In the genomic region with DNA sequence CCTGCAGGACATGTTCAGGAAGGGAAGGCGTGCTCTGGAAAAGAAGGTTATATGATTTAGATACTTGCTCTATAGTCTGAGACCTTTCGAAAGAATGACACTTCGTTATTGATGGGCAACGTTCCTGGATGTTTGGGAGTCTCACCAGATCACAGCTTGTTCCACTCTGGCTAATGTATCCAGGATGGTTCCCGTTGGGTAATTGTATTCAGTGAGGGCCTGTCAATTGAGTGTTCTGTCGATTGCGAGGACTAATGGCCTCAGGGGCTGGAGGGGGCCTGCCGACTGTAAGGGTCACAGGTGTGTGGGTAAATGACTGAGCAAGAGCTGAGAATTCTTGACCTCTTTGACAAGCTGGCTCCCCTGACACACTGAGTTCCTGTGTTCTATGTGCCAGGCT, we compare ENCODE assay signal across 14 mouse cellular contexts.
"Had no signal": no experiment of that assay in that cellular context is flagged by ENCODE, and none has a peak within 500 bp of the region (broad histone marks: within the 10 kb centered on the region; RNA-seq: fewer than 3 reads in every experiment).

No protein-coding gene starts in this region.

- H3K36me3 ChIP-seq: limb, embryonic 10.5 days; liver, embryonic 15.5 days; midbrain, embryonic 12.5 days; neural tube, embryonic 15.5 days had no signal

- H3K9me3 ChIP-seq: limb, embryonic 10.5 days; liver, embryonic 15.5 days; megakaryocyte, embryonic 14.5 days; midbrain, embryonic 12.5 days; neural tube, embryonic 15.5 days had no signal

- H3K4me3 ChIP-seq: left cerebral cortex, adult 2 months; limb, embryonic 10.5 days; liver, embryonic 15.5 days; megakaryocyte, embryonic 14.5 days; midbrain, embryonic 12.5 days; neural tube, embryonic 15.5 days had no signal

- H3K9ac ChIP-seq: liver, embryonic 15.5 days; lung, embryonic 14.5 days; midbrain, embryonic 12.5 days; neural tube, embryonic 15.5 days had no signal

- H3K27me3 ChIP-seq: liver, embryonic 15.5 days; megakaryocyte, embryonic 14.5 days; midbrain, embryonic 12.5 days; neural tube, embryonic 15.5 days had no signal

- DNase-seq: kidney, adult 8-10 months; kidney, postnatal 25 days; lung, postnatal 10 days; thymus, adult 18-20 months; thymus, postnatal 14 days had no signal

- H3K4me1 ChIP-seq: liver, embryonic 15.5 days; megakaryocyte, embryonic 14.5 days had no signal

- H3K27ac ChIP-seq: left cerebral cortex, adult 2 months; liver, embryonic 15.5 days; macrophage; midbrain, embryonic 12.5 days; neural tube, embryonic 15.5 days had no signal

- H3K4me2 ChIP-seq: liver, embryonic 11.5 days; liver, embryonic 15.5 days; lung, embryonic 14.5 days; midbrain, embryonic 12.5 days; neural tube, embryonic 15.5 days had no signal
